Mouse (Mus musculus): Measurements from ENCODE around the gene Shoc2. TPM values are rescaled to one million over a fixed set of nuclear protein-coding genes. Genes with fewer than 3 reads are reported as not detected.
A peak's percentile ranks its signal among the peaks of the same experiment; 100 is the strongest.

Shoc2 gene
- polyA plus RNA-seq, 1 experiment: 16.2 TPM

- 31% methylated on average over 5 of the region's 5 CpGs for WGBS
- no peak for DNase-seq (ENCODE audit: low read depth, low spot score)
Measured at GRCm38 (mm10) chr19:54072233-54072800, 128.2 kb downstream of the Shoc2 start.

- 26% methylated on average over 10 of the region's 10 CpGs for WGBS
- DNase-seq (ENCODE audit: low read depth, low spot score): no peak
Measured at GRCm38 (mm10) chr19:54076362-54077349, 132.6 kb downstream of the Shoc2 start.

DNA sequence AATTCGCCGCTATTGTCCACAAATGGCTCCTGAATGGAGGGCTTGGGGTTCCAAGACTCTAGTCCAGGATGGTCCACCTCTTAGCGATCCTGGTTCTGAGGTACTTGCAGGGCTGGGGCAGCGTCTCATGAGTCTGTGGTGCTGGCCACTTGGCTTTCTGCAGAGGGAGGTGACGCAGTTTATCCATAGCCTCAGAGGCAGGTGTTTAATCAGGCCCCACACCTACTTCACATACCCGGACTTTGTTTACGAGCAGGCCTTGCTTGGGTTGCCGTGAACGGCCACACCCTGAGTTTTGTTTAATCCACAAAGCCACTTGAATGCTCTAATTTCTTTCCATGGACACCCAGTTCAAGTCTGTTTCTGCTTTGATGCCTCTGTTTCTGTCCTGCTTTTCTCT is 137.2 kb downstream of the Shoc2 start:
- 56% methylated on average over 9 of the region's 9 CpGs for WGBS
- peak; percentile 51 for DNase-seq (ENCODE audit: low read depth, low spot score)

DNA sequence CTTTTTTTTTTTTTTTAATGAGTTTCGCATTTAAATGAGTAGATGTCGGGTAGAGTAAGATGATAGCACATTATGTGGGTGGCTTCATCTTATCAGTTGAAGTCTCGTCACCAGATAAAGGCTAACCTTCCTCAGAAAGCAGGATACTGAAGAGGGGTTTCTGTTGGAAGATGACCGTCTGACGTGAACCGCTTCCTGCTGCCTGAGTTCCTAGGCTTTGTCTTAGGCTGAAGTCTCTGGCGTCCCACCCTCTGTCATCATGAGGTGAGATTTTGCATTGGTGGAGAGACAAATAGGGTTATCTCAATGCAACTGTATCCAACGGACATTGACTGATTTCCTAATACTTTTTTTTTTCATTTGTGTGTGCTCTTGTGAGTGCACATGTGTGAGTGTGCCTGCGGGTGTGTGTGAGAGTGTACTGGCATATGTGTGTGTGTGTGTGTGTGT is 137.6 kb downstream of the Shoc2 start:
- 83% methylated on average over 9 of the region's 9 CpGs for WGBS
- no peak for DNase-seq (ENCODE audit: low read depth, low spot score)

Other genes with a start within 250 kb of the Shoc2 start
- 8.7 and 11.2 TPM in 2 replicates for gene Pdcd4, start 52.1 kb upstream of the Shoc2 start, polyA plus RNA-seq (2012; rRNA removed)
- gene Bbip1, start 321 bp downstream of the Shoc2 start, polyA plus RNA-seq (2012; rRNA removed): 9.1 and 9.7 TPM in 2 replicates
- gene Adra2a, start 99.8 kb downstream of the Shoc2 start, polyA plus RNA-seq (2012; rRNA removed): 6.2 and 7.7 TPM in 2 replicates

All from large intestine, adult 2 months (tissue).